Mouse (Mus musculus) stomach, embryonic 14.5 days (tissue): Measurements from ENCODE around the gene Cdh6. TPM values are rescaled to one million over a fixed set of nuclear protein-coding genes. Genes with fewer than 3 reads are reported as not detected.

Source experiments
- ATAC-seq: fragments of 200-750 bp; cut with Nextera tagmentation; 2 replicates; pipeline ENCODE4 v1.8.0; 2017; ENCODE audit warnings: low read depth, moderate TSS enrichment; ENCODE audit not compliant: insufficient number of reproducible peaks, insufficient read depth, low FRiP score
- H3K27ac ChIP-seq: fragments of 300-500 bp; sonication (generic); 2 replicates; pipeline ENCODE4 v1.5.1; 2014; ENCODE audit warnings: mild to moderate bottlenecking, low read length, moderate library complexity, mixed read lengths
- H3K27me3 ChIP-seq: fragments of 300-500 bp; sonication (generic); 2 replicates; pipeline ENCODE4 v1.6.1; 2014; ENCODE audit warnings: low read length, control low read depth, mixed read lengths; ENCODE audit not compliant: control insufficient read depth, insufficient read depth
- H3K36me3 ChIP-seq: fragments of 300-500 bp; sonication (generic); 2 replicates; pipeline ENCODE4 v1.6.1; 2014; ENCODE audit warnings: mild to moderate bottlenecking, control low read depth, low read length, moderate library complexity, mixed read lengths; ENCODE audit not compliant: control insufficient read depth, insufficient read depth
- H3K4me1 ChIP-seq: fragments of 300-500 bp; sonication (generic); 2 replicates; pipeline ENCODE4 v1.6.1; 2014; ENCODE audit warnings: low read length, control low read depth, mixed read lengths; ENCODE audit not compliant: control insufficient read depth, insufficient read depth
- H3K4me2 ChIP-seq: fragments of 300-500 bp; sonication (generic); replicated peaks from 2 replicates; pipeline ENCODE4 v1.6.1; 2014; ENCODE audit warnings: low read depth, low read length, control low read depth
- H3K4me3 ChIP-seq: fragments of 300-500 bp; sonication (generic); 2 replicates; pipeline ENCODE4 v1.5.1; 2014; ENCODE audit warnings: low read depth, low read length, control low read depth
- H3K9ac ChIP-seq: fragments of 300-500 bp; sonication (generic); replicated peaks from 2 replicates; pipeline ENCODE4 v1.6.1; 2014; ENCODE audit warnings: low read depth, mild to moderate bottlenecking, control low read depth, low read length, moderate library complexity, mixed read lengths
- H3K9me3 ChIP-seq: fragments of 300-500 bp; sonication (generic); 2 replicates; pipeline ENCODE4 v1.6.1; 2016; ENCODE audit warnings: low read depth, low read length, control low read depth; ENCODE audit not compliant: control insufficient read depth
- WGBS: fragments of 180-500 bp; shearing (Covaris S2); extraction: QIAGEN DNeasy Blood & Tissue Kit; methylation state at CpG from one replicate; pipeline ENCODE4 v1.1.7; 2014; 5-methylcytosine and 5-hydroxymethylcytosine counted together
- polyA plus RNA-seq: library from polyadenylated mRNA; unstranded; fragments of >200 nt; fragmentation: Nextera tagmentation; extraction: Ambion mirVana; gene quantifications from 2 replicates; pipeline ENCODE4 v1.2.1, GENCODE M21; 2014

Gene Cdh6
- polyA plus RNA-seq: 5.7 and 6.8 TPM in 2 replicates

DNA sequence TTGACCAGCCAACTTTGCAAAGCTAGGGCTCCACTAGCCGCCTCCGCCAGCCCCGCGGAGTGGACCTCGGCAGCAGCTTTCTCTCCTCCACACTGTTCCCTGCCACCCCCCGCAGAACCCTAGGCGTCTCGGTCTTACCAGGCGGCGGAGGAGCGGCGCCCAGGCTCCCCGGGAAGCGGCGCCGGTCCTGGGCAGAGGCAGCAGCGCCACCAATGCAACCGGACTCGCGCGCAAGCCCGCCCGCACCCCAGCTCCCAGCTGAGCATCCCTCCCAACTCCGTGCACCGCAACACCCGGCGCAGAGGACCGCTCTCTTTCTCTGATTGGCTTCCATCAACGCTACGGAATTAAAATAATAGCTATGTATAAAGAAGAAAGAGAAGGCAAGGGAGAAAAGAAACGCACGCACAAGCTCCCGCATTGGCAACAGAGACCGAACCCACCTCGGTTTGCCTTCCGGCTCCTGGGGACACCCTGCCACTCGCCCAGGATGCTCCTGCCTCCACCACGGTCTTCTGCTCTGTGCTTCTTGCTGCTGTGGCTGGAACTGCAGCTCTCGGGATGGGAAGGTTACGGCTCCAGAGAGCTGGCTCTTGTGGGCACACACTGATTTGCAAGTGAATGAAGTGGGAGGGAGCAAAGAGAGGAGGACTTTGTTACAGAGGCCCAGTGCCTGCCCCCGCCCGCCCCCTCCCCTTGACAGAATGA, at the start of gene Cdh6:
TSS of gene Cdh6 (minus strand) at position 605 of the 708 bp plus-strand sequence.
- WGBS: under 1% methylated on average over 42 of the region's 42 CpGs
- Histone ChIP-seq H3K9me3 (no peaks in the 10 kb centered on the region), H3K9ac (0 out of 2 replicates have a peak within 1 kb of the TSS, but pooled peaks have one; percentile 21), H3K4me3 (peak within 1 kb of the TSS; percentile 51), H3K27me3 (no peaks in the 10 kb centered on the region; the same call in 1 of the 2 replicates), H3K4me1 (no peaks in the 10 kb centered on the region; the same call in 1 of the 2 replicates), H3K4me2 (peak within 1 kb of the TSS; percentile 92), H3K27ac (peak within 1 kb of the TSS; percentile 61), H3K36me3 (no peaks in the 10 kb centered on the region)
- peak; percentile 84 for ATAC-seq

DNA sequence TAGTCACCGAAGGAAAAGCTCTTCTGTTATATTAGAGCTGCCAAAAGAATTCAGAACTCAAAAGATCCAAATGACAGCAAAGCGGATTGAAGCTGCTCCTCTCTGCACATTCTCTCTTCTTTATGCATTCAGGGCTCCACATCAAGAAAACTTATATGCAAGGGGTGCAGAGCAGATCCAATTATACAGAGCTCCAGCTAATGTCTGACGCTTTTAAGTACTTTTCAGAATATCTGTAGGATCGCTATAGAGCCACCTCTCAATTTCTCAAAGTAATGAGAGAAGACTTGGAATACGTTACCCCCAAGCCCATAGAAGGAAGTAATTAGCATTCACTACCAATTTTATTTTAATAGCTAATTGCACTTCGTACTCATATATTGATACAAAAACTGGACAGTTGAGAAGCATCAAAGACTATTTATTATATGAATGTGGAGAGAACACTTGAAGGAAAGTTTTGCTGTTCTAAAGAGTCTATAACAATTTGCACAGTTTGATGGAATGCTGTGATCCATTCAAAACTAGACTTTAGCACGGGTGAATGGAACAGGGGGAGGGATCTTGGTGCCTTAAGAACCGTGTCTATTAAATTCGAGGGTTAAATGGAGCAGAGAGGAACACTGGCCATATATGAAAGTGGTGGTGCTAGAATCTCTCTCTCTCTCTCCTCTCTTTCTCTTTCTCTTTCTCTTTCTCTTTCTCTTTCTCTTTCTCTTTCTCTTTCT, 46.4 kb upstream of the Cdh6 start:
- no peak for ATAC-seq
- Histone ChIP-seq H3K4me2 (no peak overlapping the region), H3K9ac (no peak overlapping the region), H3K4me1 (no peaks in the 10 kb centered on the region), H3K27me3 (no peaks in the 10 kb centered on the region), H3K4me3 (no peak overlapping the region), H3K9me3 (no peaks in the 10 kb centered on the region), H3K36me3 (no peaks in the 10 kb centered on the region), H3K27ac (no peak overlapping the region)
- 79% methylated on average over 9 of the region's 9 CpGs for WGBS

- H3K4me1 ChIP-seq: no peaks in the 10 kb centered on the region
Observed at GRCm38 (mm10) chr15:13217800-13218199, 44.3 kb upstream of the Cdh6 start.

DNA sequence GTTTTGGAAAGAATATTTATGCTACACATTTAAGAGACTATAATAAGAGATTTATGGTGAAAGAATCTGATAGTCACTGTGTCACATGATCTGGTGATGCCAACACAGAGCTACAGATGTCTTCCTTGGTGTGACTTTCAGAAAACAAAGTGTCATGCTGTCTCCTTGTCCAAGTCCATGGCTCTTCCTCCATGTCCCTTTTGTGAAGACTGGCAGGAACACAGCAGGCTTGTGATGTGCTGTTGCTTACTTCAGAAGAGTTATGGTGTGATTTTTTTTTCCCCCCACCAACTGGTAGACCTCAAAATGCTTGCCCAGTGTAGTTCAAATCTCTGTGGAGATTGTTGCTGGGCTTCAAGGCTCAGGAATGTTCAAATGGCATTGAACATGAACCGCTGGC, 43.7 kb upstream of the Cdh6 start:
- no peak overlapping the region for H3K9ac ChIP-seq
- WGBS: 89% methylated on average over 1 of the region's 1 CpGs
- H3K27ac ChIP-seq: no peak overlapping the region
- no peaks in the 10 kb centered on the region for H3K9me3 ChIP-seq
- no peaks in the 10 kb centered on the region for H3K36me3 ChIP-seq
- H3K4me3 ChIP-seq: no peak overlapping the region
- ATAC-seq: no peak
- H3K4me2 ChIP-seq: no peak overlapping the region; the same call in 1 of the 2 replicates
- no peaks in the 10 kb centered on the region for H3K27me3 ChIP-seq
- H3K4me1 ChIP-seq: no peaks in the 10 kb centered on the region

More at GRCm38 (mm10) chr15:13217800-13218199, 44.3 kb upstream of the Cdh6 start:
- no peak overlapping the region for H3K4me3 ChIP-seq
- no peak for ATAC-seq
- no peak overlapping the region for H3K4me2 ChIP-seq
- 85% methylated on average over 3 of the region's 3 CpGs for WGBS
- H3K9me3 ChIP-seq: no peaks in the 10 kb centered on the region
- H3K9ac ChIP-seq: no peak overlapping the region
- no peak overlapping the region for H3K27ac ChIP-seq
- no peaks in the 10 kb centered on the region for H3K27me3 ChIP-seq
- no peaks in the 10 kb centered on the region for H3K36me3 ChIP-seq

DNA sequence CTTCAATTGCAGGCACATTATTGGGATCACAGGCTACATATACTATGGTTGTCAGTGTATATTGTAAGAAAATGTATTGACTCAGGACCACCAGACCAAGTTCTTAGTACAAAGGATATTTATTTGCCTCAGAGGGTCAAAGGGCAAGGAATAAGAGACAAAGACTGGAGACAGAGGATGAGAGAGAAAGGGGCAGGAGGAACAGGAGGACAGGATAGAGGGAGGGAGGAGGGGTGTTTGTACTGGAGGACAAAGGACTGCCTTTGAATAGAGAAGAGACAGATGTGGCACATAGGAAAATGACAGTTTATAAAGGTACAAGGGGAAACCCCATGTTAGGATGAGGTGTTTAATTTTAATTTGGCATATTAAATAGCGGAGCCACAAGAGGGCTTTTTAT, 39.5 kb upstream of the Cdh6 start:
- Histone ChIP-seq H3K9ac (no peak overlapping the region), H3K4me2 (no peak overlapping the region), H3K4me1 (no peaks in the 10 kb centered on the region), H3K4me3 (no peak overlapping the region), H3K27me3 (no peaks in the 10 kb centered on the region), H3K27ac (no peak overlapping the region), H3K36me3 (no peaks in the 10 kb centered on the region), H3K9me3 (no peaks in the 10 kb centered on the region)
- WGBS: 96% methylated on average over 1 of the region's 1 CpGs
- ATAC-seq: no peak

DNA sequence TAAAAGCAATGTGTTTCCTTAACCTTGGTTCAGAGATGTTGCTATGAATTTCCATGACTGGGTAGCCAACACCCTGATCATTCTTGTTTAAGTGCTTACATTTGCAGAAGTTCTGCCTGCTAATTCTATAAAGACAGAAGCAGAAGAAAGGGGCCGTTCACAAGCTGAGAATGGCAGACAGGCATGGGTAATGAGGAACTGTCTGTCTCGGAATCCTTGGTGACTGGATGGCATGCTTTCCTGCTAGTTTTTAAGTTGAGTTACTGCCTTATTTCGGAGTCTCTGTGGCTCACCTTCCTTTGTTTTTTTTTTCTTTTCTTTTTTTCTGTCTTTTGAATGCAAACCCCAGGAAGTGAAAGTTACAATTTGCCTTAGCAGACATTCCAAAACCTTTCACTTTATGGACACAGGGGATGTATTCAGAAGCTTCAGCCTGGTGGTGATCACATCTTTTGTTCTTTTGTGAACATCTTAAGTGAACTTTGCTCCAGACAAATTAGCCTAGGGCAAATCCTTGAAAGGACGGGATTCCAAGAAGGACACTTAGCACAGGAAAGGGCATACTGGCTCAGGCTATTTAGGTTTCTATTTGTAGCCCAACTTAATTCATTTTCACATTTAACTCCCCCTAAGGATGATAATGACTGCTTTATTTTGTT, 38.7 kb upstream of the Cdh6 start:
- no peaks in the 10 kb centered on the region for H3K4me1 ChIP-seq
- H3K4me3 ChIP-seq: no peak overlapping the region
- H3K36me3 ChIP-seq: no peaks in the 10 kb centered on the region
- no peak overlapping the region for H3K4me2 ChIP-seq
- whole genome bisulfite sequencing: 60% methylated on average over 4 of the region's 4 CpGs
- no peaks in the 10 kb centered on the region for H3K27me3 ChIP-seq
- H3K27ac ChIP-seq: no peak overlapping the region
- H3K9me3 ChIP-seq: no peaks in the 10 kb centered on the region
- no peak for ATAC-seq
- H3K9ac ChIP-seq: no peak overlapping the region

DNA sequence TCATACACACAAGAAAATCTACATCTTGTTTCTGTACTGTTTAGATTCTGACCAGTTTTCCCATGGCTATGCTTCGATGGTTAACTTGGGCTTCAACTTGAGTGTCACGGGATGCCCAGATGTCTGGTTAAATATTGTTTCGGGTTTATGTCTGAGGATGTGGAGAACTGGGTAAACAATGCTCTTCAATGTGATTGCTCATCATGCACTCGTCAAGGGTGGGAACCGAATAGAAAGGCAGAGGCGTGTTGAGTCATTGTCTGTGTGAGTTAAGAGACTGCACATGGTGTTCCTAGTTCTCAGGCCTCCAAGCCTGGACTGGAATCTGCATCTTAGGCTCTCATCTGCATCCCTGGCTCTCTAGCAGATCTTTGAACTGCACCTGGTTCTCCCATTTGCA, 36.7 kb upstream of the Cdh6 start:
- H3K9ac ChIP-seq: no peak overlapping the region
- no peaks in the 10 kb centered on the region for H3K4me1 ChIP-seq
- no peak overlapping the region for H3K4me3 ChIP-seq
- no peak overlapping the region for H3K4me2 ChIP-seq
- 83% methylated on average over 6 of the region's 6 CpGs for WGBS
- H3K9me3 ChIP-seq: no peaks in the 10 kb centered on the region
- H3K36me3 ChIP-seq: no peaks in the 10 kb centered on the region
- ATAC-seq: no peak
- H3K27ac ChIP-seq: no peak overlapping the region
- no peaks in the 10 kb centered on the region for H3K27me3 ChIP-seq

DNA sequence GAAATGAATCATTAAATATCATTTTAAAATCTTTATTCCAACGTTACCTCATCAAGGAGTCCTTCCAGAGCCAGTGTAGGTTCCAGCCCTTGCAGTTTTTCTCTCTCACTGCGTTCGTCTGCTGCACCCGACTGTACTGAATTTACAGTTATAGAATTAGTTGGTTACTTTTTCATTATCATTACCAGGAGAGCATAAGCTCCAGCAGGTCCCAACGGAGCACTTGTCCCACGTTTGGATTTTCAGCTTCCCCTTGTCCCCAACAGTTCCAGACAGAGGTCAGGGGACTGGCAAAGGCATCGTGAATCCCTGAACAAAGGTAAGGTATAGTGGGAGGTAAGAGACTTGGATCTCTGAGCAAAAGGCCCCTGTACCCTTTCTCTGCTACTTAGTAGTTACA, 35.2 kb upstream of the Cdh6 start:
- no peaks in the 10 kb centered on the region for H3K36me3 ChIP-seq
- ATAC-seq: no peak
- WGBS: 78% methylated on average over 7 of the region's 7 CpGs
- H3K27ac ChIP-seq: no peak overlapping the region
- H3K4me3 ChIP-seq: no peak overlapping the region
- H3K4me1 ChIP-seq: no peaks in the 10 kb centered on the region
- H3K9me3 ChIP-seq: no peaks in the 10 kb centered on the region
- H3K4me2 ChIP-seq: no peak overlapping the region
- H3K27me3 ChIP-seq: no peaks in the 10 kb centered on the region
- H3K9ac ChIP-seq: no peak overlapping the region
